Comparison of ENCODE assay signal across 26 mouse cellular contexts in genomic region chr3:154110528-154110927, GRCm38 (mm10).
DNase-seq lines count a peak whose midpoint lies in the region; ATAC-seq lines count a peak whose summit lies in the region.
"Had no signal": no experiment of that assay in that cellular context is flagged by ENCODE, and none has a peak within 500 bp of the region (broad histone marks: within the 10 kb centered on the region; RNA-seq: fewer than 3 reads in every experiment).

No protein-coding gene starts in this region.

- no peak overlapping the region for H3K4me3 ChIP-seq in heart, embryonic 10.5 days
- H3K4me3 ChIP-seq in heart, embryonic 15.5 days = no peak overlapping the region
- H3K4me3 ChIP-seq: embryonic facial prominence, embryonic 12.5 days; embryonic facial prominence, embryonic 15.5 days; hindbrain, embryonic 12.5 days; hindbrain, embryonic 15.5 days; kidney, embryonic 15.5 days had no signal

- peaks cover 10% of the 10 kb centered on the region; the same call in 1 of the 2 replicates for H3K4me1 ChIP-seq in heart, embryonic 10.5 days
- peaks cover 6% of the 10 kb centered on the region; the same call in 1 of the 2 replicates for H3K4me1 ChIP-seq in heart, embryonic 15.5 days (replicated peaks)
- H3K4me1 ChIP-seq: embryonic facial prominence, embryonic 12.5 days; embryonic facial prominence, embryonic 15.5 days; hindbrain, embryonic 12.5 days; kidney, embryonic 15.5 days had no signal

- no peaks in the 10 kb centered on the region for H3K27me3 ChIP-seq in heart, embryonic 10.5 days (ENCODE audit: insufficient read depth, poor library complexity, severe bottlenecking)
- no peaks in the 10 kb centered on the region for H3K27me3 ChIP-seq in heart, embryonic 15.5 days
- H3K27me3 ChIP-seq: CH12.LX; embryonic facial prominence, embryonic 12.5 days; embryonic facial prominence, embryonic 15.5 days; hindbrain, embryonic 12.5 days; hindbrain, embryonic 15.5 days; kidney, embryonic 15.5 days; Patski had no signal

- peak; percentile 18 to 38 for DNase-seq in heart, adult 18-20 months
- no peak for DNase-seq in heart, embryonic 10.5 days (ENCODE audit: low spot score)
- DNase-seq in heart, adult 9 months (ENCODE audit: low spot score in 2 of 2) = peak; percentile 6 to 17
- DNase-seq in heart, postnatal 14 days = no peak
- peak; percentile 23 to 31 for DNase-seq in heart, postnatal 10 days
- DNase-seq in left cerebral cortex, adult 8-10 months (ENCODE audit: low spot score in 2 of 2) = no peak
- DNase-seq: adrenal gland, postnatal 14 days; B cell, adult 2 months; cerebellum, adult 11 months; cerebellum, adult 2 months; cerebellum, adult 9-11 months; cerebellum, postnatal 25 days; forebrain, postnatal 0 days; gastrocnemius, postnatal 25 days; kidney, adult 8-10 months had no signal

- no peaks in the 10 kb centered on the region for H3K36me3 ChIP-seq in heart, embryonic 10.5 days
- no peaks in the 10 kb centered on the region for H3K36me3 ChIP-seq in heart, embryonic 15.5 days
- H3K36me3 ChIP-seq: embryonic facial prominence, embryonic 12.5 days; embryonic facial prominence, embryonic 15.5 days; G1E; hindbrain, embryonic 12.5 days; hindbrain, embryonic 15.5 days; kidney, embryonic 15.5 days had no signal

- no peak overlapping the region for H3K27ac ChIP-seq in heart, embryonic 10.5 days
- peak overlapping the region; percentile 36; the same call in 1 of the 2 replicates for H3K27ac ChIP-seq in heart, embryonic 15.5 days
- H3K27ac ChIP-seq: embryonic facial prominence, embryonic 12.5 days; embryonic facial prominence, embryonic 15.5 days; hindbrain, embryonic 12.5 days; hindbrain, embryonic 15.5 days; kidney, embryonic 15.5 days had no signal

- no peak for ATAC-seq in heart, embryonic 15.5 days (replicated peaks; ENCODE audit: insufficient number of reproducible peaks, insufficient read depth, low FRiP score, low read depth)
- ATAC-seq: forebrain, embryonic 14.5 days; forebrain, postnatal 0 days; intestine, postnatal 0 days had no signal

- H3K4me2 ChIP-seq in heart, embryonic 15.5 days = no peak overlapping the region
- H3K4me2 ChIP-seq: embryonic facial prominence, embryonic 12.5 days; embryonic facial prominence, embryonic 15.5 days; hindbrain, embryonic 12.5 days; hindbrain, embryonic 15.5 days; kidney, embryonic 15.5 days had no signal

- H3K9ac ChIP-seq in heart, embryonic 15.5 days = no peak overlapping the region
- H3K9ac ChIP-seq: embryonic facial prominence, embryonic 12.5 days; embryonic facial prominence, embryonic 15.5 days; forebrain, postnatal 0 days; hindbrain, embryonic 12.5 days; hindbrain, embryonic 15.5 days; kidney, embryonic 15.5 days had no signal

- WGBS in heart, embryonic 10.5 days = 60% methylated on average over 5 of the region's 5 CpGs
- WGBS in heart, embryonic 15.5 days = 38% methylated on average over 5 of the region's 5 CpGs

- intact Hi-C loops in heart, postnatal 14 days (cut with DNase I) = no loop called here
- intact Hi-C loops in heart, postnatal 10 days (cut with DNase I) = no loop called here

- no peaks in the 10 kb centered on the region for H3K9me3 ChIP-seq in heart, embryonic 10.5 days
- no peaks in the 10 kb centered on the region for H3K9me3 ChIP-seq in heart, embryonic 15.5 days (replicated peaks)
- H3K9me3 ChIP-seq: embryonic facial prominence, embryonic 15.5 days; G1E; hindbrain, embryonic 12.5 days; hindbrain, embryonic 15.5 days; kidney, embryonic 15.5 days had no signal

Comparison
In these comparisons a context has a peak if more than half of its experiments do, and no peak if none do; other contexts are left out.
1. DNase-seq: peak in heart, adult 18-20 months (2 of 2), heart, adult 9 months (2 of 2) and heart, postnatal 10 days (2 of 2); none in heart, embryonic 10.5 days (single experiment), heart, postnatal 14 days (0 of 2) and left cerebral cortex, adult 8-10 months (0 of 2).